Mouse (Mus musculus) right cerebral cortex, adult 18-20 months (tissue): ENCODE measurements around the gene Hist1h1e.
"Not testable (repeated sequence)": the region's sequence is repeated elsewhere in the genome, so short reads cannot be mapped to it uniquely, and the experiment has no call there.

Source experiments
- DNase-seq: peaks from one replicate; pipeline ENCODE4 v3.0.0; 2022; ENCODE audit warnings: mixed read lengths

Gene Hist1h1e

DNA sequence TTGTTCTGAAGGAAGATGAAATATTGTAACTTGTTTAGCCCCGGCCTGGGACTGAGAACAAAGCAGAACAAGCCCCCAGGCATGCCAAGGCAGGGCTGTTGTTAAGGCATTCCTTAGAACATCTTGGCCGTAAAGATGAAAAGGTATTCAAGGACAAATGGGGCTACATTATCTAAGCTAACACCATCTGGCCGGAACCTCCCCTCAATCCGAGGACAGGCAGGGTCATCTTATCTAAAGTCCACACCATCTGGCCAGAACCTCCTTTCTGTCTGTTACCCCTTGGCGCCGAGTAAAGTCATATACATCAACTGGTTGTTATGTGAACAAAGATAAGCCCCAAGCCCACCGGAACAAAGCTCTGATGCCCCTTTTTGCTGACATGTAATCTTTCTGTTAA is 30.5 kb downstream of the Hist1h1e start:
- DNase-seq, result not testable (repeated sequence)

DNA sequence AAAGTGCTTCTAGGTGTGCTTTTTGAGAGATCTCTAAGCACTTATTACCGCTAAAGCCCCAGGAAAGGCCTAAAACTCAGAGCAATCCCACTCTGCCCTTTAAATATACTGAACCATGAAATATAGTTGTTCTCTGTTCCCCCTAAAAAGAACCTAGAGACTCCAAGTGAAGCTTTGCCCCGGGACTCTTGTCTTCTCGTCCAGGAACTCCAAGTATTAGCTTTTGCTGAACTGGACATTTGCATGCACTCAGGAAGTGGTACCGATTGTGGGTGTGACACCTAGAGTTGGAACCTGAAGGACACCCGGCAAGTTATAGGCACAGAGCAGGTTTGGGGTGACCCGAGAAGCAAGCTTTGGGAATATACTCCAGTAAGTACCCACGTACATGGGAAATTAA is 31.2 kb downstream of the Hist1h1e start:
- DNase-seq, result no peak

DNA sequence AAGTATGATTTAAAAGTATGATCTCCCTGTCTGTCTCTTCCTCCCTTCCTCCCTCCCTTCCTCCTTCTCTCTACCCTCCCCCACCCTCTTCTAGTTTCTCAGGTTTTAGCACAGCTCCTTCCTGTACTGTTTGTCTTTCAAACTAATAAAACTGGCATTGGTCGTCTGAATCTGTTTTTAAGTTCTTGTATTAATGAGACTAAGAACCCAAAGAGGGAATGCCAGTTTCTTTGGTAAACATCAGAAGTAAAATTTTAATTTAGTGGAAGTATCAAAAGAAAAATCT is 35.5 kb downstream of the Hist1h1e start:
- no peak for DNase-seq

- DNase-seq, result no peak
Measured at GRCm38 (mm10) chr13:23586099-23586939, 36.0 kb downstream of the Hist1h1e start.

DNA sequence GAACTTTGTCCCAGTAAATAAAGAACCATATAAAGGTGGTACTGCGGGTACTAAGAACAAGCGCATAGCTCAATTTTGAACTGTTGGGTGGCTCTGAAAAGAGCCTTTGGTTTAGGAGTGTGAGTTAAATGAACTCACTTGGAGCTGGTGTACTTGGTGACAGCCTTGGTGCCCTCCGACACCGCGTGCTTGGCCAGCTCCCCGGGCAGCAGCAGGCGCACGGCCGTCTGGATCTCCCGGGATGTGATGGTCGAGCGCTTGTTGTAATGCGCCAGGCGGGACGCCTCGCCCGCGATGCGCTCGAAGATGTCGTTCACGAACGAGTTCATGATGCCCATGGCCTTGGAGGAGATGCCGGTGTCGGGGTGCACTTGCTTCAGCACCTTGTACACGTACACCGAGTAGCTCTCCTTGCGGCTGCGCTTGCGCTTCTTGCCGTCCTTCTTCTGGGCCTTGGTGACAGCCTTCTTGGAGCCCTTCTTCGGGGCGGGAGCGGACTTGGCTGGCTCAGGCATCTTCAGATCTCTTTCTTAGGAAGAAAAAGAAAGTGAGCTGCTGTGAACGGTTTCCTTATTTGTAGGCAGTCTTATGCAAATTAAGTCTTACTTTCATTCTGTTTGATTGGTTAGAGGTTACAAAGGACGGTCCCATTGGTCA is 36.8 kb downstream of the Hist1h1e start:
- DNase-seq, result peak; percentile 82

DNA sequence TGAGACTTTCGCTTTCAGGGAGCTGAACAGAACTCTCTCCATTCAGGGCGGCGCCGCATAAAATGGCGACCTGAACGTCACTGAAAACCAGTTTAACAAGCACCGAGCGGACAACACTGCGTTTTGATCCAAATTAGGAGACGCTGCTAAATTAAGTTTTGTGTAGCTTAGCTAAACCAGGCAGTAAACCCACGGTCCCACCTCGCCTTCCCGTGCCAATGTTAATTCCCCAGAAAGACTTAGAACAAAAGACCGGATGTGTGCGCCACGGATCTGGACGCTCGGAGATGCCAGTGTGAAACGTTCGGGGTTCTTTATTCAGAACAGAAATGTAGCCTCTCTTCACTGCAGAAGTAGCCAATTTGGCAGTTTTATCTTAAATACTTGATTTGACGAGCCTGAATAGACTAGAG is 37.3 kb downstream of the Hist1h1e start:
- DNase-seq, result peak; percentile 73

DNA sequence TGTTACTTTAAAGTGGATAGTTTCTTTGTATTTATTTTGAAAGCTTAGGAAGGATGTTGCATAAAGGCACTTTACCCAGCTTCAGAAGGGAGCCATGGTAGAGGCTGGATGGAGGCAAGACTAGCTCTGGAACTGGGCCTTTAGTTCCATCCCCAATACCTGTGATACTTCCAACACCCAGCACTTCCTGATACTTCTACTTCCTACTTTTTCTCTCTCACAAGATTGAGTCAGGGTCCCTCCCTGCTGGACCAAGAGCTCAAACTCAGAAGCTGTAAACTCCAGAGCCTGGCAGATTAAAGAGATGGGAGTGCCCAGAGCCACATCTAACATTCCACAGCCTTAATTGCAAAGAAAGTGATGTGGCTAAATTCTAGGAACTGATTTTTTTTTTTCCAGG is 38.0 kb downstream of the Hist1h1e start:
- DNase-seq, result no peak

GRCm38 (mm10) chr13:23583387-23584068 is 38.8 kb downstream of the Hist1h1e start:
- no peak for DNase-seq

- no peak for DNase-seq
Measured at GRCm38 (mm10) chr13:23582219-23583056, 39.9 kb downstream of the Hist1h1e start.

GRCm38 (mm10) chr13:23581408-23582218 is 40.7 kb downstream of the Hist1h1e start, which contains the start of gene Hist1h4d:
TSS of gene Hist1h4d (plus strand) at chr13:23581598.
- peak; percentile 96 for DNase-seq

DNA sequence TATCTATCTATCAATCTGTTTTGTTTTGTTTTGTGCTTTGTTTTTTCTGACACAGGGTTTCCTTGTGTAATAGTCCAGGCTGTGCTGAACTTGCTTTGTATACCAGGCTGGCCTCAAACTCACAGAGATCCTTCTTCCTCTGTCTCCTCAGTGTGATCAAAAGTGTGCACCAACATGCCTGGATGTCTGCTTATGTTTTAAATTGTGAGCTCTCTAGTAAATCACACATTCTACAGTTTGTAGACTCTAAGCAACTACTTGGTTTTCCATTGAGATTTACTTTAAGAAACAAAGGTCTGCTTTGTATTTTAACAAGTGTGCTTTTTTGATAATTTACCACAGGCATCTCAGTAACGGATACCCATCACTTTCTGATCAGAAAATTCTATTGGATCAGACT is 44.5 kb downstream of the Hist1h1e start:
- no peak for DNase-seq

DNA sequence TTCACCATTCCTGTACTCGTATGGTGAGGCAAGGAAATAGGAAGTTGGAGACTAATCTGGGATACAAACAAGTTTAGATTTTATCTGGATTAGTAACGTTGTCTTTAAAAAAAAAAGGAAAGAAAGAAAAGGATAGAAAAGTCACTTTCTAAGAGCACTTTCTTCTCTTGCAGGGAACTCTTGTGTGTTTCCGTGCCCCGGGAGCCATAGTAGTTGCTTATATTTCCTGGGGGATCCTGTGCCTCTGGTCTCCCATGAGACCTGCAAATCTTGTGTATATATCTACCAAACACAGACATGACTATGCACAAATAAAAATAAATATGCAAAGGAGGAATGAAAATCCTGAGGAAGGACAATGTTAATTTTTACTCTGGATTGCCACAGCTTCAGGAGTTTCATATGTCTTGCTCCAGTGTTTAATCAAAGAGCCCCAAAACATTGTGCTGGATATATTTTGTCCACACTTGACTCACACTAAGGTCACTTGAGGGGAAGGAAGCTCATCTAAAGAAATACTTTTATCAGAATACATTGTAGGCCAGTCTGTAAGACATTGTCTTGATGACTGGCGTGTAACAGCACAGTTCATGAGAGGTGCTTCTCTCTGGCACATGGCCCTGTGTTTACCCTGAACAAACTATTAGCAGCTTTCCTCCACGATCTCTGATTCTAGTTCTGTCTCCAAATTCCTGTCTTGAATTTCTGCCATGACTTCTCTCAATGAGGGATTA is 45.3 kb downstream of the Hist1h1e start:
- DNase-seq, result no peak

DNA sequence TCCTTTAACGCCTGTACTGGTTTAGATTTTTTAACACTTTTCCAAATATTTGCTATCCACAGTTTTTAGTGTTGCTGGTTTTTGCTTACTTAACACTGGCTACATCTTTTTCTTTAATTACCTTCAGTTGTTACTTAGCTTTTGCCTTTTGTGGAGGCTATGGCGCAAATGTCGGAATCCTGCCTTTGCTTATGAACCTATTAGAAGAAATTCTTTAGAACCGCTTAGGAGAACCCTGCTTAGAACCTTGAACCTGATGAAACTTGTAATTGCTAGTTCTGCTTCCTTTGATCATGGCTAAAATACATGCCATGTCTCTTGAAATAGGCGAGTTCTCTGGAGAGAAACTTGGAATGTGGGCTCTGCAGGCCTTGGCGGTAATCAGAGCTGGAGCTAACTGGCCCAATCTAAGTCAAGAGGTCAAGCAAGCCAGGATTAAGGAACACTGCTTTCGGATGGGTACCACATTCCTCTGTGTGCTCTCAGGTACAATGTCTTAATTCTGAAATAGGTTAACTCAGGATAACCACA is 45.9 kb downstream of the Hist1h1e start:
- DNase-seq, result no peak

DNA sequence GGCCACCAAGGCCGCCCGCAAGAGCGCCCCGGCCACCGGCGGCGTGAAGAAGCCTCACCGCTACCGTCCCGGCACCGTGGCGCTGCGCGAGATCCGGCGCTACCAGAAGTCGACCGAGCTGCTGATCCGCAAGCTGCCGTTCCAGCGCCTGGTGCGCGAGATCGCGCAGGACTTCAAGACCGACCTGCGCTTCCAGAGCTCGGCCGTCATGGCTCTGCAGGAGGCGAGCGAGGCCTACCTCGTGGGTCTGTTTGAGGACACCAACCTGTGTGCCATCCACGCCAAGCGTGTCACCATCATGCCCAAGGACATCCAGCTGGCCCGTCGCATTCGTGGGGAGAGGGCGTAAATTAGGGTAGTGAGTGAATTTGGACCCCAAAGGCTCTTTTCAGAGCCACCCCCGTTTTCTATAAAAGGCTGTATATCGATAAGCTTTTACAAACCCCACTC is 46.5 kb downstream of the Hist1h1e start:
- not testable (repeated sequence) for DNase-seq

DNA sequence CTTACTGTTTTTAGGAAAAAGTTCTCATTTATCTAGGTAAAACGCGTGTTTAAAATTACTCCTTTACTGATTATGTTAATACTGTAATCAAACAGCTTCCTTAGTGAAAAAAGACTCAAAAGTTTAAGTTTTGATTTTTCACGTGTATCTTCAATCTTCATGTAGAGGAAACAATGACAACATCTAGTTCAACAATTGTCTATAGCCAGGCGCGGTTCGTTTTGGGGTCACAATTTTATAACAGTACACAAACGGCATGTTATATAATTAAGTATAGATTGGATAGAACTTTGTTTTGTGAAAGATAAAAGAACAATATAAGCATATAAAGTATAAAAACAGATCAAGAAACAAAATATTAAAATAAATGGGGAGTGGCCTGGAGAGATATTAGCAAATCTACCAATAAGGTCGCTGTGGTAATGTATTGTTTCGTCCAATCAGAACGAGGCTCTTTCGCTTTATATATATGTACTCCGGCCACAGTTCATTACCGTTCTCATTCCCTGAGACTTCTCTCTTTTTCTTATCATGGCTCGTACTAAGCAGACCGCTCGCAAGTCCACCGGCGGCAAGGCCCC is 47.0 kb downstream of the Hist1h1e start, which contains the start of gene Hist1h3d:
Gene Hist1h3d, plus strand, starts transcription at position 493 of the 581 bp plus-strand sequence.
- peak; percentile 72 for DNase-seq

- DNase-seq, result not testable (repeated sequence)
Measured at GRCm38 (mm10) chr13:23574546-23575170, 47.7 kb downstream of the Hist1h1e start.

GRCm38 (mm10) chr13:23573898-23574524 is 48.3 kb downstream of the Hist1h1e start, which contains the start of the genes Hist1h2bf and Hist1h2ad:
TSS of gene Hist1h2bf (minus strand) at chr13:23574196.
TSS of gene Hist1h2ad (plus strand) at chr13:23574381.
- peak; percentile 95 for DNase-seq

DNA sequence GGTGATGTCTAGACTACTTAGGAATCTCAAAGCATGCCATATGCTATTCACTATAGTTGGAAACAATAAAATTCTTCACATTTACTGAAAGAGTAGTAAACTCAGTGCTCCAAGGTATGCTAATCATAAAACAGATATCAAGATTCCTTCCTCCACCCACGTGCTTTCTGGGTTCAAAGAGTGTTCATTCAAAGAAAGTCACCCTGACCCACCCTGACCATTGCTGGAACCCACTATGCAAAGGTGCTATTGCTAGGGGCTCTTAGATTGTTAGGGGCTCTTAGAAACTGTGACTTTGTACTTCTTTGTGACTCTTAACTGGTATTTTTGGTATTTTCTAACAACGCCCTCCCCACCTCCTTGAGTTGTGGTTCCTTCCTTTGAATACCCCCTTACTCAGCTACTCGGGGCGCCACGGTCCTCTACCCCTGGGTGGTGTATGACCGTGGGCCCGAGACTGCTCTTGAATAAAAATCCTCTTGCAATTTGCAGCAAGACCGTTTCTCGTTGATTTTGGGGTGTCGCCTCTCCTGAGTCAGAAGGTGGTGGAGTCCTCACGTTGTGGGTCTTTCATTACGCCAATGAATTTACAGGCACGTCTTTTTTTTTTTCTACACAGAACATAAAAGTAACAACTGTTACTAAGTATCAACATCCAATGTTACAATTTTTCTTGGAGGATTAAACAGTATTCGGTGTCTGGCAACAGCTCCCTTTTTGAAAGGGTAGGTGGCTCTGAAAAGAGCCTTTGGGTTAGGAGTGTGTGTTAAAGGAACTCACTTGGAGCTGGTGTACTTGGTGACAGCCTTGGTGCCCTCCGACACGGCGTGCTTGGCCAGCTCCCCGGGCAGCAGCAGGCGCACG is 49.1 kb downstream of the Hist1h1e start:
- DNase-seq, result not testable (repeated sequence)
